Mouse (Mus musculus): ENCODE measurements at regions not wholly inside any gene's neighbourhood (a gene's known extent, or its start where the extent isn't known, plus 50 kb on each side); places are given as distances from the start of the nearest gene placed in this dataset.

DNA sequence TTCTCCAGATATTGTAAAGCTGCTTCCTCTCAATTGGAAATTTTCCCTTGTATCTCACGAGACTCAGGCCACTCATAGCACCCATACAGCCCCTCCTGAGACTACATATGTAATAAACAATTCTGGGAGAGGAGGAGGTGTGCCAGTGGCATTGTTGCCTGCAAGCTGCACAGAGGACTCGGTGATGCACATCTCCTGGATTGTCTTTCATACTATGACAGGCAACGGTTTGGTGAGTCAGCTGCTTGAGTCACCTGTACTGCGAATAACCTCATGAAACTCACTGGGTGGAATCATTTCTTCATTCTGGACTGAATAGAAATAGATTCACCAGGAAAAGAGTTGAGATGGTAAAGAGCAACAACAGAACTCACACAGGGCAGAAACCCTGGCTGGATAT is 82.8 kb upstream of the Atg10 start:
- Histone ChIP-seq H3K27ac (ENCODE audit: insufficient read depth, low read depth, low read length) (no peak overlapping the region), H3K27me3 (ENCODE audit: control insufficient read depth, insufficient read depth, low read length) (no peaks in the 10 kb centered on the region), H3K4me1 (ENCODE audit: control insufficient read depth, insufficient read depth, insufficient read length, low read length) (no peaks in the 10 kb centered on the region), H3K36me3 (ENCODE audit: control insufficient read depth, insufficient read depth, low read length) (no peaks in the 10 kb centered on the region), H3K4me3 (ENCODE audit: low read depth, low read length) (no peak overlapping the region)
- WGBS, result 80% methylated on average over 4 of the region's 4 CpGs
- TF ChIP-seq CTCF (IDR thresholded peaks at IDR 0.05; ENCODE audit: extremely low read depth, insufficient read length, insufficient replicate concordance, low read depth, low read length) (no peak), POLR2A (IDR thresholded peaks at IDR 0.05; ENCODE audit: low read depth, low read length) (no peak)

DNA sequence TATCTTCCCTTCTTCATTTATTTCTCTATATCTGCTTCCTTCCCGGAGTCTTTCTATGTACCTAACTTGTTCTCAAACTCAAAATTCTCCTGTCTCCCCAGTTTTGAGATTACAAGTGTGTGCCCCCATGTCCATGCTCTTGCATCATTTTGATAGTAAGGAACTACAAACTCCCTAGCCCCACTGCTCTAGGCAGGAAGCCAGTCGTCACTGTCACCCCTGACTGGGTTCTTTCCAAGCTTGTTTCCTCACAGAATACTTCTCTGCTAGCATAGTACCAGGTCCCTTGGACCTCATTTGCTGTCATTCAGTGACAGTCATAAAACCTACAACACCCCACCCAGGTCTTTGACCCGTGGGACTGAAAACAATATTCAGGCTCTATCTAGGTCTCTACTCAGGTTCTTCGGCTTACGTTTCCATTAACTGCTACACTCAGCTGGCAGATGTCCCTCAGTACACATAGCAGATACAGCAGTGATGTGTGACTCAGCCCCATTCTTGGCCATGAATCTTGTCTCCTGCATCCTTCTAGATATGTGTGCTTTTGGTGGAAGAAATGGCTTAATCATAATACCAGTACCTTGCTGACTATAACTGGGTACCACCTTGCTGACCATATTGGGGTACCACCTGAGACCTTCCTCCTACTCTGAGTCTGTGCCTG is 89.3 kb upstream of the Atg10 start:
- no peaks in the 10 kb centered on the region for H3K36me3 ChIP-seq (ENCODE audit: control insufficient read depth, insufficient read depth, low read length)
- H3K4me3 ChIP-seq (ENCODE audit: low read depth, low read length), result no peak overlapping the region
- no peaks in the 10 kb centered on the region for H3K27me3 ChIP-seq (ENCODE audit: control insufficient read depth, insufficient read depth, low read length)
- WGBS, result 41% methylated on average over 5 of the region's 5 CpGs
- no peaks in the 10 kb centered on the region for H3K4me1 ChIP-seq (ENCODE audit: control insufficient read depth, insufficient read depth, insufficient read length, low read length)
- no peak overlapping the region for H3K27ac ChIP-seq (ENCODE audit: insufficient read depth, low read depth, low read length)
- no peak for TF ChIP-seq POLR2A (IDR thresholded peaks at IDR 0.05; ENCODE audit: low read depth, low read length)
- TF ChIP-seq CTCF (IDR thresholded peaks at IDR 0.05; ENCODE audit: extremely low read depth, insufficient read length, insufficient replicate concordance, low read depth, low read length), result no peak

DNA sequence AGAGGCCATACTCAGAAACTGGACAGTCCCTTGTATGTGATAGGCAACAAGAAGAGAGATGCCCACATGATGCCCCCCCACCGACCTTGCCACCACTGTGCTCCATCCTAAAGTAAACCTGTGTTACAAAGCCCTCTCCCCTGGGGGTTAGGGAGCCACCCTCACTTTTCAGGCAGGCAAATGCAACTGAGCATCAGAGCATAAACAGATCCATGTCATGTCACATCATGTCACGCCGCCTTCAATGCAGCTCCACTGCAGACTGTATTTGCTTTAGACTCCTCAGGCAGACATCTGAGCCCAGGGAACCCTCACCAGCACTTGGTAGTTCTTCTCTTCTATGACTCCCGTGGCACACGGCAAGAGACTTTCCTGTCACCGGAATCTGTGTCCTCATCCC is 98.6 kb upstream of the Atg10 start:
- Histone ChIP-seq H3K4me1 (ENCODE audit: control insufficient read depth, insufficient read depth, insufficient read length, low read length) (no peaks in the 10 kb centered on the region), H3K4me3 (ENCODE audit: low read depth, low read length) (no peak overlapping the region), H3K27ac (ENCODE audit: insufficient read depth, low read depth, low read length) (no peak overlapping the region), H3K36me3 (ENCODE audit: control insufficient read depth, insufficient read depth, low read length) (no peaks in the 10 kb centered on the region), H3K27me3 (ENCODE audit: control insufficient read depth, insufficient read depth, low read length) (no peaks in the 10 kb centered on the region)
- 90% methylated on average over 6 of the region's 6 CpGs for WGBS
- no peak for TF ChIP-seq POLR2A (IDR thresholded peaks at IDR 0.05; ENCODE audit: low read depth, low read length)
- no peak for TF ChIP-seq CTCF (IDR thresholded peaks at IDR 0.05; ENCODE audit: extremely low read depth, insufficient read length, insufficient replicate concordance, low read depth, low read length)

DNA sequence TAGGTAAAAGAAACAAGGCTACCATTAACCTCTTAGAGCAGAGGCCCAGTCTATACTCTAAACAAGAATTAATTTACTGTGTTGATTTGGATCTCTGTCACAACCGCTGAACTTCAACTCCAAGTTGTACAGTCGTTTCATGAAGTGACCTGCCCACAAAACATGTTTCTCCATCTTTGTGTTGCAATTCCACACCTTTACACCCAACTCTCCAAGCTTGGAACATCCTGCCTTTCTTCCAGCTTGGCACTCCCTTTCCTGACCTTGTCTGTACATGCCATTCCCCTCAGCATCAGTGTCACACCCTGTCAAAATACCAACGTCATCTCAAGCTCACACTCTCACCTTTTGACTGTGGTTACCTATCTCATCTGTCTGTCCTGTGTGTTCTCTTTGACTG is 103.1 kb upstream of the Atg10 start:
- Histone ChIP-seq H3K27me3 (ENCODE audit: control insufficient read depth, insufficient read depth, low read length) (no peaks in the 10 kb centered on the region), H3K4me3 (ENCODE audit: low read depth, low read length) (no peak overlapping the region), H3K4me1 (ENCODE audit: control insufficient read depth, insufficient read depth, insufficient read length, low read length) (no peaks in the 10 kb centered on the region), H3K36me3 (ENCODE audit: control insufficient read depth, insufficient read depth, low read length) (no peaks in the 10 kb centered on the region), H3K27ac (ENCODE audit: insufficient read depth, low read depth, low read length) (no peak overlapping the region)
- no peak for TF ChIP-seq POLR2A (IDR thresholded peaks at IDR 0.05; ENCODE audit: low read depth, low read length)
- TF ChIP-seq CTCF (IDR thresholded peaks at IDR 0.05; ENCODE audit: extremely low read depth, insufficient read length, insufficient replicate concordance, low read depth, low read length), result no peak
- WGBS, result 77% methylated on average over 3 of the region's 3 CpGs

DNA sequence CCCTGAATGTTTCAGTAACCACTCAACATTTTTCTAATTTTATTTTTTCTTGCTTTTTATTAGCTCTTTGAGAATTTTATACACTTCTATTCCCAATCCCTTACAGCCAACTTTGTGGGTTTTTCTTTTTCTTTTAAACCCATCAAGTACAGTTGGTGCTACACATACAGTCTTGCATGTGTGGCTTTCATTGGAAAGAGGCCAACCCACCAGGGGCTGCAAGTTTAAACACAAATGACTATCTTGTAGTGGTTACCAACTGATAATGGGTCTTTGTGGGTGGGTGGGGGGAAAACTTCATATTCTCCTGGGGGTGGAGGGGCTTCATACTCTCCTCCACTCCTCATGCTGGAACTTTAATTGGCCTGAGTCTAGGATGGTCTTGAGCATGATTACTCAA is 110.5 kb upstream of the Atg10 start:
- no peaks in the 10 kb centered on the region for H3K4me1 ChIP-seq (ENCODE audit: control insufficient read depth, insufficient read depth, insufficient read length, low read length)
- no peak overlapping the region for H3K27ac ChIP-seq (ENCODE audit: insufficient read depth, low read depth, low read length)
- H3K27me3 ChIP-seq (ENCODE audit: control insufficient read depth, insufficient read depth, low read length), result no peaks in the 10 kb centered on the region
- TF ChIP-seq POLR2A (IDR thresholded peaks at IDR 0.05; ENCODE audit: low read depth, low read length), result no peak
- TF ChIP-seq CTCF (IDR thresholded peaks at IDR 0.05; ENCODE audit: extremely low read depth, insufficient read length, insufficient replicate concordance, low read depth, low read length), result no peak
- H3K36me3 ChIP-seq (ENCODE audit: control insufficient read depth, insufficient read depth, low read length), result no peaks in the 10 kb centered on the region
- H3K4me3 ChIP-seq (ENCODE audit: low read depth, low read length), result no peak overlapping the region

DNA sequence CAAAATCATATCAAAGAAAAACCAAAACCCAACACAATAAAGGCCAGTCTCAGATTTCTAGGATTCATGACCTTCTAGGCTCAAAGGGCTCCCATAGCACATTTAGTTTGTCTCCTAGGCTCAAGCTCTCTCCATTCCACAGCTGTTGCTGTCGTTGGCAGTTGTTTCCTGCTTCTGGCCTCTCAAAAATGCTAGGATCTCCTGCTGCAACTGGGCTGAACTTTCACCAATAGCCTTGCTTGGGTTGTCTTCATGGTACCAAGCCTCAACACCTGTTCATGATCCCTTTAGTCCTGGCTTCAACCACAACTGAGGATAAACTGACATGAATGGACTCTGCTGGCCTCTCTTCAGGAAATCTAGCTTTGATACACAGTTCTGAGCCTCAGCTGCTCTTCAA is 115.9 kb upstream of the Ssbp2 start:
- Histone ChIP-seq H3K27me3 (ENCODE audit: control insufficient read depth, insufficient read depth, low read length) (no peaks in the 10 kb centered on the region), H3K27ac (ENCODE audit: insufficient read depth, low read depth, low read length) (no peak overlapping the region), H3K36me3 (ENCODE audit: control insufficient read depth, insufficient read depth, low read length) (no peaks in the 10 kb centered on the region), H3K4me1 (ENCODE audit: control insufficient read depth, insufficient read depth, insufficient read length, low read length) (no peaks in the 10 kb centered on the region), H3K4me3 (ENCODE audit: low read depth, low read length) (no peak overlapping the region)
- TF ChIP-seq POLR2A (IDR thresholded peaks at IDR 0.05; ENCODE audit: low read depth, low read length) (no peak), CTCF (IDR thresholded peaks at IDR 0.05; ENCODE audit: extremely low read depth, insufficient read length, insufficient replicate concordance, low read depth, low read length) (no peak)
- WGBS, result 57% methylated on average over 1 of the region's 1 CpGs

DNA sequence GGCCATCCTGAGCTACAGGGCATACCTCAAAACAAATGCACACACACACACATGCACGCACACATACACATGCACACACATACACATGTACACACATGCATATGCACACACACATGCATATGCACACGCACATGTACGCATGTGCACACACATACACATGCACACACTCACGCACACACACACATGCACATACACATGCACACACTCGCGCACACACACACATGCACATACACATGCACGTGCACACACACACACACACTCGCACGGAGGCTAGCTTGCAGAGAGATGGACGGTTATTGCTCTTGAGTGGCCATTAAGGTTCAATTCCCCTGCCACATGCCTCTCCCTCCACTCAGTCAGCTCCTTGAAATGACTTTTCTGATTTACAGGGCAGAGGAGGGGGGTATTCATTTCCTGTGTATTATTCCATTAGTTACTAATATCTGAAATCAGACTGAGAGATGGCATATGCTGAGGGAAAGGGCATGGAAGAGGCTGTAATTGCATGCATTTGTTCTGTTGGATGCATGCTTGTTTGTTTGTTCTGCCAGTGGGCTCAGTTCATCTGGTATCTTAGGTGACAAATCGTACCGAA is 111.5 kb upstream of the Ssbp2 start:
- Histone ChIP-seq H3K36me3 (ENCODE audit: control insufficient read depth, insufficient read depth, low read length) (no peaks in the 10 kb centered on the region), H3K4me3 (ENCODE audit: low read depth, low read length) (no peak overlapping the region), H3K4me1 (ENCODE audit: control insufficient read depth, insufficient read depth, insufficient read length, low read length) (no peaks in the 10 kb centered on the region; the same call in 1 of the 2 replicates), H3K27ac (ENCODE audit: insufficient read depth, low read depth, low read length) (no peak overlapping the region), H3K27me3 (ENCODE audit: control insufficient read depth, insufficient read depth, low read length) (no peaks in the 10 kb centered on the region)
- WGBS, result 91% methylated on average over 12 of the region's 12 CpGs
- TF ChIP-seq CTCF (IDR thresholded peaks at IDR 0.05; ENCODE audit: extremely low read depth, insufficient read length, insufficient replicate concordance, low read depth, low read length) (no peak), POLR2A (IDR thresholded peaks at IDR 0.05; ENCODE audit: low read depth, low read length) (no peak)

Measured in small intestine, adult 2 months (tissue).